Mouse (Mus musculus) hindbrain, embryonic 16.5 days (tissue): ENCODE data around the gene Calhm2. TPM values are rescaled to one million over a fixed set of nuclear protein-coding genes. Genes with fewer than 3 reads are reported as not detected.

Source experiments
- ATAC-seq: fragments of 200-750 bp; cut with Nextera tagmentation; 2 replicates; pipeline ENCODE4 v1.8.0; 2017; ENCODE audit warnings: moderate TSS enrichment, moderate library complexity
- H3K27ac ChIP-seq: fragments of 300-500 bp; sonication (generic); 2 replicates; pipeline ENCODE4 v1.5.1; 2014; ENCODE audit warnings: low read depth, mild to moderate bottlenecking, control low read depth, low read length, moderate library complexity
- H3K27me3 ChIP-seq: fragments of 300-500 bp; sonication (generic); replicated peaks from 2 replicates; pipeline ENCODE4 v1.6.1; 2014; ENCODE audit warnings: low read length; ENCODE audit not compliant: control insufficient read depth, insufficient read depth
- H3K36me3 ChIP-seq: fragments of 300-500 bp; sonication (generic); 2 replicates; pipeline ENCODE4 v1.6.1; 2014; ENCODE audit warnings: mild to moderate bottlenecking, low read length, moderate library complexity, mixed read lengths; ENCODE audit not compliant: control insufficient read depth, insufficient read depth
- H3K4me1 ChIP-seq: fragments of 300-500 bp; sonication (generic); 2 replicates; pipeline ENCODE4 v1.6.1; 2014; ENCODE audit warnings: low read depth, low read length; ENCODE audit not compliant: control insufficient read depth, insufficient read depth
- H3K4me2 ChIP-seq: fragments of 300-500 bp; sonication (generic); 2 replicates; pipeline ENCODE4 v1.6.1; 2014; ENCODE audit warnings: mild to moderate bottlenecking, low read length, control low read depth, moderate library complexity
- H3K4me3 ChIP-seq: fragments of 300-500 bp; sonication (generic); 2 replicates; pipeline ENCODE4 v1.5.1; 2014; ENCODE audit warnings: mild to moderate bottlenecking, low read length, control low read depth, moderate library complexity
- H3K9ac ChIP-seq: fragments of 300-500 bp; sonication (generic); 2 replicates; pipeline ENCODE4 v1.6.1; 2014; ENCODE audit warnings: low read depth, mild to moderate bottlenecking, control low read depth, low read length, moderate library complexity
- H3K9me3 ChIP-seq: fragments of 300-500 bp; sonication (generic); 2 replicates; pipeline ENCODE4 v1.6.1; 2014; ENCODE audit warnings: mild to moderate bottlenecking, low read length, moderate library complexity; ENCODE audit not compliant: control insufficient read depth
- WGBS: fragments of 180-500 bp; shearing (Covaris S2); extraction: QIAGEN DNeasy Blood & Tissue Kit; methylation state at CpG from one replicate; pipeline ENCODE4 v1.1.7; 2014; 5-methylcytosine and 5-hydroxymethylcytosine counted together
- polyA plus RNA-seq: library from polyadenylated mRNA; unstranded; fragments of >200 nt; fragmentation: Nextera tagmentation; extraction: Ambion mirVana; gene quantifications from 2 replicates; pipeline ENCODE4 v1.2.1, GENCODE M21; 2015

Calhm2 gene
- polyA plus RNA-seq, 1 experiment from 2014 or later = 1.9 TPM

- ATAC-seq = no peak
- WGBS = 91% methylated on average over 3 of the region's 3 CpGs
- Histone ChIP-seq H3K36me3 (no peaks in the 10 kb centered on the region), H3K27ac (no peak overlapping the region), H3K27me3 (no peaks in the 10 kb centered on the region), H3K4me3 (no peak overlapping the region), H3K9ac (no peak overlapping the region), H3K4me2 (no peak overlapping the region), H3K4me1 (peaks cover 8% of the 10 kb centered on the region), H3K9me3 (no peaks in the 10 kb centered on the region)
Measured at GRCm38 (mm10) chr19:47065860-47066259, 72.2 kb downstream of the Calhm2 start.

- Histone ChIP-seq H3K4me2 (no peak overlapping the region), H3K4me3 (no peak overlapping the region), H3K27ac (no peak overlapping the region), H3K4me1 (no peaks in the 10 kb centered on the region), H3K36me3 (no peaks in the 10 kb centered on the region), H3K9me3 (no peaks in the 10 kb centered on the region), H3K27me3 (no peaks in the 10 kb centered on the region), H3K9ac (no peak overlapping the region)
- ATAC-seq = no peak
- 76% methylated on average over 1 of the region's 1 CpGs for WGBS
Measured at GRCm38 (mm10) chr19:47057684-47058083, 80.4 kb downstream of the Calhm2 start.

Other genes with a start within 250 kb of the Calhm2 start
- 413 and 454 TPM in 2 replicates for gene Ina, start 123.6 kb downstream of the Calhm2 start, polyA plus RNA-seq
- gene Nt5c2, start 123.1 kb downstream of the Calhm2 start, polyA plus RNA-seq = 77.6 and 80.6 TPM in 2 replicates
- gene Pcgf6, start 87.4 kb downstream of the Calhm2 start, polyA plus RNA-seq = 26.8 and 30.2 TPM in 2 replicates
- 4.4 and 4.9 TPM in 2 replicates for gene Taf5, start 70.5 kb downstream of the Calhm2 start, polyA plus RNA-seq
- 1,339 and 1,421 TPM in 2 replicates for gene Usmg5, start 47.6 kb downstream of the Calhm2 start, polyA plus RNA-seq
- gene Pdcd11, start 47.5 kb downstream of the Calhm2 start, polyA plus RNA-seq = 4.4 and 5.0 TPM in 2 replicates
- not detected in 2 replicates for gene Calhm1, start 6.0 kb upstream of the Calhm2 start, polyA plus RNA-seq
- 0.15 TPM in 1 of 2 replicates, not detected in the other for gene Calhm3, start 19.5 kb upstream of the Calhm2 start, polyA plus RNA-seq
- 15.0 and 16.0 TPM in 2 replicates for gene Neurl1a, start 40.5 kb upstream of the Calhm2 start, polyA plus RNA-seq